Mouse (Mus musculus) right cerebral cortex, postnatal 10 days (tissue): ENCODE results near the gene Ttc23l.
"Not testable (repeated sequence)": the region's sequence is repeated elsewhere in the genome, so short reads cannot be mapped to it uniquely, and the experiment has no call there.

Experiments
- DNase-seq, 2 experiments: peaks; one replicate each; pipeline ENCODE4 v3.0.0; 2021; ENCODE audit warnings: low spot score in 2 of 2

Gene Ttc23l

DNA sequence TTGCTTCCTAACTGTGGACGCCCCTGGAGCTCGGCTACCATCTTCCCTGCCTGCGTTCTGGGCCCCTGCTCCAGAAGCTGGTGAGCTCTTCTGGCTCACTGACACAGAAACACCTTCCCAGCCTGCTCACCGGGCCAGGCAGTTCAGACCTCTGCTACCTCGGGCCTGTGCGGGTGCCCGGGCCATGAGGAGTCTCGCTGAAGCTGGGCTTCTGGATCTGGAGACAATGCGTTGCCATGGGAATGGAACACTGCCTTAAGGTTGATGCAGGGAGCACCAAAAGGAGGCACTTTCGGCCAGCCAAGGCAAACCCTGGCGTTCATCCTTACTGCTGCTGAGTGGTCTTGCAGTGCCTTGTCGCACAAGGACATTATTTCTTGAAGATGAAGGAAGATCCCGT, at the start of gene Ttc23l:
Ttc23l (minus strand) TSS at position 204 of the 400 bp plus-strand sequence.
- no peak for DNase-seq

GRCm38 (mm10) chr15:10599413-10599812, 40.9 kb upstream of the Ttc23l start:
- peak in 1 of 2 experiments; percentile 35 for DNase-seq

- no peak for DNase-seq
Measured at GRCm38 (mm10) chr15:10598259-10599225, 40.1 kb upstream of the Ttc23l start.

DNA sequence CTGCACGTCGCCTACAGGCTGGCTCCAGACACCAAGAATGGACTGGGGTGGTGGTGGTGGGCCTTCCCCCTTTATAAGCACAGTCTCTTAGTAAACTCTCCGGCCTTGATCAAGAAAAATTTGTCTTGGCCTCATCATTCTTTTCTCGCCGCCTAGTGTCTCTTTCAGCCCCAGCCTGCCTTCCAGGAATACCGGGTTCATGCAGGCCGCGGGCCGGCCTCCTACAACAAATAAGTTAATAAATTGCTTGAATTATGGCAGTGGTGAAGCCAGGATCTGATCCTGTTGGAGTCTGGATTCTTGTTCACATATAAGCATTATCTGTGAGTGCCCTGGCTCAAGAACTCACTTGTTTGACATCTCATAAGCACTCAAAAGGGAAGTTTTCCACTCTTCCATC, 38.4 kb upstream of the Ttc23l start:
- DNase-seq: no peak

- no peak for DNase-seq
Measured at GRCm38 (mm10) chr15:10595408-10595807, 36.9 kb upstream of the Ttc23l start.

- DNase-seq: no peak
Measured at GRCm38 (mm10) chr15:10594910-10595309, 36.4 kb upstream of the Ttc23l start.

- DNase-seq: no peak
Measured at GRCm38 (mm10) chr15:10593094-10593493, 34.6 kb upstream of the Ttc23l start.

GRCm38 (mm10) chr15:10586565-10586964, 28.1 kb upstream of the Ttc23l start:
- no peak for DNase-seq

DNA sequence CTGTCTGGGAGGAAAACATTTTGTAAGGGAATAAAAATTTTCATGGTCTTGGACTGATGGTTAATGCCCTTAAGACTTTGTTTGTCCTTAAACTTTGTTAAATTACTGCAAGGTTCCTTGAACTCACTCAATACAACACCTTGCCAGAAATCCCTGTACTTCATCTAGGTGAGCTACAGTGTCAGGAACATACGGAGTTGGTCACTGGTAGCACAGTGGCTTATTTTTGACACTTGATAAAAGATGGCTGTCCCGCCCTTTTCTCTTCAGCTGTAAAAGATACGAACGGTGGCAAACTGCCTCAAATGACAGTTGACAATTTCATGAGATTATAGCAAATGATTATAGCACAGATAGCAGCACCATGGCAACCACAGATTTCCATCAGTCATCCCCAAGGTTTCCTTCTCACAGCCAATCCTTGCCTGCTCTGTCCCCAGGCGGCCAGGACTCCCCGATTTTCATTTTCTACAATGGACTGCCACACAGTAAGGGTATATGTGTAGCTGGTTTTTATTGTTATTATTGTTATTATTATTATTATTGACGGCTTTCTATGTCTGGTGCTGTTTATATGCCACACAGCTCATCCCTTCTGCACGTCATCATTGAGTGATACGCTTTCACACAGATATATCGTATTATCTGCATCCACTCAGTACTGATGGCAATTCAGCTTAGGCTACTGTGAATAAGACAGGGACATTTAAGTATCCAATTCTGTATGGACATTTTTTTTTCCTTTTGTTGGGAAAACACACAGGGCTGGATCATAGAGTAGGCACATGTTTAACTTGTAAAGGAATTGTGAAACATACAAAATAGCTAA, 26.1 kb upstream of the Ttc23l start:
- DNase-seq: no peak

DNA sequence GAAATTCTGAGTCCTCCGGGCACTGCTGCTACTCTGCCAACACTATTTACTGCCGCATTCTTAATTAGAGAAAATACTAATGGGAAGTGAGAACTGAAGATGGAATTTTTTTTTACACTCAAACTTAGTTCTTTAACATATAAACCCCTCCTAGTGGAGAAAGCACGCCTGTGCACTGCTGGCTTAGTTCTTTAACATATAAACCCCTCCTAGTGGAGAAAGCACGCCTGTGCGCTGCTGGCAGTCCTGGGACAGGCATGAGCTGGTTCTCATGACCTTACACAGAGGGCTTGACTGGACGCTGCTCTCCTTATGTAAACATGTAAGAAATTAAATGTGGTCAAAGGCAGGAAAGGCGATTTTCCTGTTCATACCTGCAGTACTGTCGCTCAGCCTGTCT, 24.9 kb upstream of the Ttc23l start:
- DNase-seq: peak; percentile 33 to 52

DNA sequence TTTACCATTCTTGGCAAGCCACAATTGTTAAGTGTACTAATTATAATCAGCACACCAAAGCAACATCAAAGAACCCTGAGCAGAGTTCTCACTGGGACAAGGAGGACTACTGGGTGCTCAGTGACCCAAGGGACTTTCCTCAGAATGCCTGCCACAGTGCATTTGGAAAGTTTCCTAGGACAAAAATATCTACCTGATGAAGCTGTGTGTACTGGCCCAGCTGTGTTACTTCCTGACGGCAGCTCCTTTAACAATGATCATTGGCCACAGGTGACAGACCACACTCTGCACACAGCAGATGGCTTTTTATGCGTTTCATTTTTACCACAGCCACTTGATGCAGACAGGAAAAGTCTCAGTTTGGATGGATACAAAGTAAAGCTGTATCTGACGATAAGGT, 20.7 kb upstream of the Ttc23l start:
- no peak for DNase-seq

DNA sequence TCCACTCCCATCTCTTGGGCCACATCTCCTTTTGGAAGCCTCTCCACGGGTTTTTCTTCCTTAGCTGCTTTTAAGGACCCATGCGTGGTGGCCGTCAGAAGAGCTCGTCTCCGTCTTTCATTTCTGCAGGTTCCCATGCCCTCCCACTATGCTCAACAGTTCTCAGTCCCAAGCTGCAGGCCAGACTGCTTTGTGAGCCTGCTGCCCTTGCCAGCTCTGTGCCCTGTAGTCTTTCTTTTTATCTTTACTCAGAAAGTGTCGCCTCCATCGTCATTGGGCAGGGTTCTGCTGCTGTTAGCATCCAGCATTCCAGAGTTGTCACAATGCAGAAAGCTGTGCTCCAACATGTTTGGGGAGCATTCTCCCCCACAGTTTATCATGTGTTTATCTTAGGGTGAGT, 8.0 kb upstream of the Ttc23l start:
- DNase-seq: no peak

DNA sequence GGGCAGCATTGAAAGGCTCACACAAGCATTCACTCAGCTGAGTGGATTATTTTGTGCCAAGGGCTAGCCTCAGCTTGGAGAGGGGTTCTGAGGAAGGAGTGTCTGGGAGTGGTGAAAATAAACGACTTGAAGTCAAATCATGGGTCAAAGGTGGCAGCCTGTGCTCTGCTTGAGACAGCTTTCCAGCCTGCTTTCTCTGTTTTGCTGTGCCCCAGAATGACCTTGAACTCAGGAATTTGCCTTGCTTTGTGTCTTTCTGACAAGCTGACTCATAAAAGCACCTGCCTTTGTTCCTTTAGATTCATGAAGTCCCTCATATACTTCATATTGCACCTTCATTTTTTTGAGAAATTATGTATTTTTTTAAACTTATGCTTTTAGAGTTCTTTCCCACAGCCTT, 5.7 kb upstream of the Ttc23l start:
- no peak for DNase-seq

DNA sequence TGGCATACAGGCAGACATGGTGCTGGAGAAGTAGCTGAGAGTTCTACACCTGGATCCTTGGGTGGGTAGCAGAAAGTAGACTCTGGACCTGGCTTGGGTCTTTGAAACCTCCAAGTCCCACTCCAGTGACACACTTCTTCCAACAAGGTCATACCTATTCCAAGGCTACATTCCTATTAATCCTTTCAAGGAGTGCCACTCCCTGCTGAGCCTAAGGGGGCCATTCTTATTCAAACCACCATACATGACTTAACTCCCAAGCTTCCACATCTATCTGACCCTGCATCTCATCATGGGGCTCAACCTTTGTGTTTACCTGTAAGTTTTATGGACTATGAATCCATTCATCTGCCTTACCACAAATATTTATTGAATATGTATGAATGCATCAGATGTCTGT, 3.8 kb upstream of the Ttc23l start:
- no peak for DNase-seq

DNA sequence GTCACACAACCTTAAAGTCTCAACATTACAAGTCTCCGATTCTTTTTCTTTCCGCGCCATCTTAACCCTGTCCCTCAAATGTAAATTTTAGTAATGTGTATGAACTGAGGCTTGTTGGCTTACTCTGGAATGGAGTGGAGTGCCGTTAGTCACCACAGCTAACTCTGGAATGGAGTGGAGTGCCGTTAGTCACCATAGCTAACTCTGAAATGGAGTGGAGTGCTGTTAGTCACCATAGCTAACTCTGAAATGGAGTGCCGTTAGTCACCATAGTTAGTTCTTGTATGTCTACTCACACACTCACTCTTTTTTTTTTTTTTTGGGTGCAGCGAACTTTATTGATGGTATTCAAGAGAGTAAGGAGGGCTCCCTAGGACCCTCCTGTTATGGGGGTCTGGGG, 1.5 kb upstream of the Ttc23l start:
- DNase-seq: no peak

GRCm38 (mm10) chr15:10554336-10554735, 4.1 kb downstream of the Ttc23l start:
- no peak for DNase-seq

DNA sequence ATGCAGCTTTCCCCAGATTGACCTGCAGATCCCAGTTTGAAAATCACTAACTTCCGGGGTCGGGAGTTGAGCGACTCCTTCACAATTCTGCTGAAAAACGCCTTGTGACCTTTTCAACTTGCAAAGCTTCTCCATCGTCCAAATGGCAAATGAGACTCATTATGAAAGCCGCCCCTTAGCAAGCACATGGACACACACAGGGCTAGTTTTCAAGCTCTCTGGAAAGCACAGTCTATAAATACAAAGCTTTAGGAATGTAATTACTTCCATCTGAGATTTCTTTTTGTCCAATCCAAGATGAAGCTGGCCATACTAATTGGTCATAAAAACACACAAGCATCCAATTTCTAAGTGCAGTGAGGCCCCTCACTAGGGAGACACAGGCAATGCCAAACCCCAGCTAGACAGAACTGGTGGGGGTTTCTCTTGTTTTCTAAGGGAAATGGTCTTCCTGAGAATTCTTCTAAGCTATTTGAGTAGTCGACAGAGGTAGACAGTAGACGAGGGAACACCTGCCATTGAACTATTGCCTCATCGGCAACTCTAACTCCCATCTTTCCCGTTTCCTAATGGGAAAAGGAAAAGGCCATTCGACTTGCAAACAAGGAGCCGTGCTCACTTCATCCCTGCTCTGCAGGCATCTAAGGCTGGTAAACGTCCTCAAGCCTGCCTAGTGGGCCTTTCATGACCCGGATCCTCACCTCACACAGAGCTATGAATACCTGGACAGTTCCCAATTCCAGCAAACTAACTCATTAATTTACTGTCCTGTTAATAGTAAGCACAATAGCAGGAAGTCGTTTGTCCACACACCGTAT, 18.0 kb downstream of the Ttc23l start:
- DNase-seq: no peak

- no peak for DNase-seq
Measured at GRCm38 (mm10) chr15:10535969-10536368, 22.5 kb downstream of the Ttc23l start.

GRCm38 (mm10) chr15:10534591-10534990, 23.9 kb downstream of the Ttc23l start:
- no peak for DNase-seq

DNA sequence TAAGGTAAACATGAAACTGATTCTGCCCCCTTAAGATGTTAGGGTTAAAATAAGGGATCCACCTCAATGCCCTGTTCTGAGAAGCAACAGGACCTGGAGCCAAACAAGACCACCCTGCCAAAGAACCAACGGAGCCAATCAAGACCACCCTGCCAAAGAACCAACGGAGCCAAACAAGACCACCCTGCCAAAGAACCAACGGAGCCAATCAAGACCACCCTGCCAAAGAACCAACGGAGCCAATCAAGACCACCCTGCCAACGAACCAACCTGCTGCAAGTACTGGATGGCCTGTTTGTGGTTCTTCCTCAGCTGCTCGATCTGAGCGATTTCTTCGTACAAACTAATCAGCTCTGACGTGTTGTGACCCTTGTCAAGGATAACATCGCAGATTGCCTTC, 25.1 kb downstream of the Ttc23l start:
- not testable (repeated sequence) for DNase-seq

- DNase-seq: no peak
Measured at GRCm38 (mm10) chr15:10531352-10531751, 27.1 kb downstream of the Ttc23l start.

DNA sequence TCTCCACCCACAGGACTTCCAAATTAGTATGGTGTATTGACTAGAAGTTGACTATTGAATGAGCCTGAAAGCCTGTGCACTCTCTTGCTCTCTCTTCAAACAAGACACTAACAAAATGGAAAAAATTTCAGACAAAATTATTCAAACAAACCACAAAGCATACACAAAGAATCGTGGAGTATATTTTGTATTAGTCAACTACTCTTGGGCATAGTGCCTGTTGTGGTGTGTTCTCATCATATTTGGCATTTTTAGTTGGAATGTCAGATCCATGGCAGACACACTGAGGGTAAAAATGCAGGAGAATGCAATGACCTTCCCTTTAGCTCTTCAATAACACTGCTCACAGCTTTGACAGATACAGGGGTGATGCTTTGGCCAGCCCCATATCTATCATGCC, 32.6 kb downstream of the Ttc23l start:
- DNase-seq: no peak
